Mouse (Mus musculus) forebrain, embryonic 12.5 days (tissue): ENCODE data around the gene Nme2. TPM values are rescaled to one million over a fixed set of nuclear protein-coding genes. Genes with fewer than 3 reads are reported as not detected.
A peak's percentile ranks its signal among the peaks of the same experiment; 100 is the strongest.

Experiments used
- ATAC-seq: fragments of 200-750 bp; cut with Nextera tagmentation; 2 replicates; pipeline ENCODE4 v1.8.0; 2017; ENCODE audit warnings: moderate TSS enrichment; ENCODE audit not compliant: low FRiP score
- H3K27ac ChIP-seq: fragments of 300-500 bp; sonication (generic); 2 replicates; pipeline ENCODE4 v1.5.1; 2016; ENCODE audit warnings: mild to moderate bottlenecking
- H3K27me3 ChIP-seq: fragments of 300-500 bp; sonication (generic); 2 replicates; pipeline ENCODE4 v1.6.1; 2016; ENCODE audit warnings: mild to moderate bottlenecking
- H3K36me3 ChIP-seq: fragments of 300-500 bp; sonication (generic); replicated peaks from 2 replicates; pipeline ENCODE4 v1.6.1; 2016; ENCODE audit warnings: mild to moderate bottlenecking
- H3K4me1 ChIP-seq: fragments of 300-500 bp; sonication (generic); 2 replicates; pipeline ENCODE4 v1.6.1; 2016
- H3K4me2 ChIP-seq: fragments of 300-500 bp; sonication (generic); 2 replicates; pipeline ENCODE4 v1.6.1; 2016; ENCODE audit warnings: mild to moderate bottlenecking, moderate library complexity
- H3K4me3 ChIP-seq: fragments of 300-500 bp; sonication (generic); replicated peaks from 2 replicates; pipeline ENCODE4 v1.5.1; 2016; ENCODE audit warnings: mild to moderate bottlenecking
- H3K9ac ChIP-seq: fragments of 300-500 bp; sonication (generic); 2 replicates; pipeline ENCODE4 v1.6.1; 2016; ENCODE audit warnings: mild to moderate bottlenecking
- H3K9me3 ChIP-seq: fragments of 300-500 bp; sonication (generic); 2 replicates; pipeline ENCODE4 v1.6.1; 2016
- WGBS: fragments of 180-500 bp; shearing (Covaris S2); methylation state at CpG from one replicate; pipeline ENCODE4 v1.1.7; 2016; 5-methylcytosine and 5-hydroxymethylcytosine counted together
- polyA plus RNA-seq: library from polyadenylated mRNA; unstranded; fragments of >200 nt; fragmentation: Nextera tagmentation; extraction: Ambion mirVana; gene quantifications from 2 replicates; pipeline ENCODE4 v1.2.1, GENCODE M21; 2016

Nme2 gene
- 124 and 127 TPM in 2 replicates for polyA plus RNA-seq

DNA sequence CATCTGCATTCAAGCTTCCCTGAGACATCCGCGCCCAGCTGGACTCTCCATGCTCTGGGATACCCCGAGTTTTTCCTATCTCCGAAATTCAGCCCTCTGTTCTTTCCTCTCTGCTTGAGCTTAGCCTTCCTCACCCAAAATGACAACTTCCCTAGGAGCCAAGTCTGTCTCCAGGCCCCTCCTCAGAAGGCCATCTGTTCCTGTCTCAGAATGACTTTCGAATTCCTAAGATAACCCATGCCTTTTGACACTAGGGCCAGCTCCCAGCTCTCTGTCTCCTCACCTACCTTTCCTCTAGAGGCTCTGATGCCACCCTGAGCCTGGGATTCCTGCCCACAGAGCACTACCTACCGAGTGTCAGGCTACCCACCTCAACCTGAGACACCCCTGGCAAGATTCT, at the start of gene Nme2:
TSS of gene Nme2 (minus strand) at position 101 of the 400 bp plus-strand sequence.
- ATAC-seq: no peak

DNA sequence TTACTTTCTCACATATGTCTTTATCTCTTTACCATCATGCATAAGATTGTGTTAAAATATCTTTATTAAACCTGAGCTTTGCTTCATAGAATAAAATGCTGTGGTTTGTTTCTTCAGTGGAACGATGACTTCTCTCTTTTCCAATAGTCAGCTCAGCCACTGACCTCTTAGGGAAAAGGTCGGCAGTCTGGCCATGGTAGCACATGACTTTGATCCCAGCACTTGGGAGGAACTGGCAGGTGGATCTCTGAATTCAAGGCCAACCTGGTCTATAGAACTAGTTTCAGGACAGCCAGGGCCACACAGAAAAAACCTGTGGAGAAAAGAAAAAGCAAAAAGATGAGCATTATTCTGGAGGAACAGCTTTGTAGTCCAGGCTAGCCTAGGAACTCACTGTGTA, 47.3 kb upstream of the Nme2 start:
- ATAC-seq: no peak
- Histone ChIP-seq H3K4me3 (no peak overlapping the region), H3K9me3 (no peaks in the 10 kb centered on the region), H3K9ac (no peak overlapping the region), H3K4me2 (no peak overlapping the region), H3K27ac (no peak overlapping the region), H3K27me3 (no peaks in the 10 kb centered on the region), H3K4me1 (peaks cover 10% of the 10 kb centered on the region; the same call in 1 of the 2 replicates), H3K36me3 (0 out of 2 replicates have a peak, but pooled peaks cover 3% of the 10 kb centered on the region)
- WGBS: 98% methylated on average over 2 of the region's 2 CpGs

More for the DNA sequence above, at the start of gene Nme2:
- no peaks in the 10 kb centered on the region for H3K27me3 ChIP-seq
- whole genome bisulfite sequencing: 10% methylated on average over 6 of the region's 6 CpGs
- peak within 1 kb of the TSS; percentile 92 for H3K27ac ChIP-seq
- H3K9ac ChIP-seq: peak within 1 kb of the TSS; percentile 67
- peaks cover 55% of the 10 kb centered on the region for H3K36me3 ChIP-seq
- no peaks in the 10 kb centered on the region for H3K9me3 ChIP-seq
- H3K4me2 ChIP-seq: peak within 1 kb of the TSS; percentile 77
- peaks cover 33% of the 10 kb centered on the region for H3K4me1 ChIP-seq
- H3K4me3 ChIP-seq: peak within 1 kb of the TSS; percentile 64

DNA sequence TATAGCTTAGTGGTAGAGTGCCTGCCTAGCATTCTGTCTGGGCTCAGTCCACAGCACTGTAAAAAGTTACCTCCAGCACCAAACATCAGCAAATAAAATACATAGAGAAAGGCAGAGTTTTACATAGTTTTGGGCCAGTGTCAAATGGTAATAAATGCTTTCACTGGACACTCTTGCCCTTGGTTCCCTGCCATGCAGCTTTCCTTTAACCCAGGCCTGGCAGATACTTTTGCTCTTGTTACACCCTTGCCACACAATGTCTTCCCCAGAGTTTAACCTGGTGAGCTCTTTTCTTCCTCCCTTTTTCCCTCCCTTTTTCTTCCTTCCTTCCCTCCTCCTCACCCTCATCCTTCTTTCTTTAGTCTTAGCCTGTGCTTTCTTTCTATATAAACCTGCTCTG, 43.2 kb upstream of the Nme2 start:
- no peak overlapping the region for H3K9ac ChIP-seq
- ATAC-seq: no peak
- H3K4me1 ChIP-seq: peaks cover 35% of the 10 kb centered on the region
- H3K36me3 ChIP-seq: 0 out of 2 replicates have a peak, but pooled peaks cover 3% of the 10 kb centered on the region
- H3K4me2 ChIP-seq: no peak overlapping the region
- H3K4me3 ChIP-seq: no peak overlapping the region
- no peaks in the 10 kb centered on the region for H3K9me3 ChIP-seq
- H3K27me3 ChIP-seq: no peaks in the 10 kb centered on the region
- no peak overlapping the region for H3K27ac ChIP-seq

DNA sequence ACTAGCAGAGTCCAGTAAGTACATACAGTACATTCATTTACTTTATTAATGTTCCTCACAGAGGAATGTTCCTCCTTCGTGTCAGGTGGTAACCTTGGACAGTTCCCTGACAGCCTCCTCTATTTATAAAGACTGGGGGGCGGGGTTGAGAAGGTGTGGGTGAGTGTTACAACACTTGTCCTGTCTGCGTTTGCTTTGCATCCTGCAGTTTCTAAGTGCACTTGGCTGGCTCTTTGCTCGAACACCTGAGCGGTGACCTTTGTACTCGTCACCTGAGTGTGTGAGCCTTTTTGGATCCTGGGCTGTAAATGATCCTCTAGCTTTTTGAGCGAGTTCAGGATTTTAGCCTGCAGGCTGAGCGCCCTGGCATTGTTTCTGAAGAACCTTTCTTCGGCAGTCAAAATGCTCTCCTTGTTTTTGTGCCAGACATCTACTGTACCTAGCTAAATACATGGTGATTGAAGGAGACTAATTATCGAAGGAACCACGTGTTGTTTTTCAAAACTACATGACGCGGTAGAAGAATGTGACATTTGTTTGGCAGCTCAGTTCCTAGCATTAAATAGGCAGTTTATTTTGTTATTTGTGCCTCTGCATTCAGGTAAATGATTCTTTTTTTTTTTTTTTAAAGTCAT, 41.2 kb upstream of the Nme2 start:
- no peak overlapping the region for H3K27ac ChIP-seq
- no peaks in the 10 kb centered on the region for H3K9me3 ChIP-seq
- H3K9ac ChIP-seq: peak overlapping the region; percentile 89
- ATAC-seq: no peak
- peak overlapping the region; percentile 69 for H3K4me3 ChIP-seq
- peaks cover 35% of the 10 kb centered on the region for H3K4me1 ChIP-seq
- H3K27me3 ChIP-seq: peaks cover 4% of the 10 kb centered on the region
- 27% methylated on average over 13 of the region's 13 CpGs for WGBS
- peak overlapping the region; percentile 87 for H3K4me2 ChIP-seq
- H3K36me3 ChIP-seq: 0 out of 2 replicates have a peak, but pooled peaks cover under 1% of the 10 kb centered on the region

DNA sequence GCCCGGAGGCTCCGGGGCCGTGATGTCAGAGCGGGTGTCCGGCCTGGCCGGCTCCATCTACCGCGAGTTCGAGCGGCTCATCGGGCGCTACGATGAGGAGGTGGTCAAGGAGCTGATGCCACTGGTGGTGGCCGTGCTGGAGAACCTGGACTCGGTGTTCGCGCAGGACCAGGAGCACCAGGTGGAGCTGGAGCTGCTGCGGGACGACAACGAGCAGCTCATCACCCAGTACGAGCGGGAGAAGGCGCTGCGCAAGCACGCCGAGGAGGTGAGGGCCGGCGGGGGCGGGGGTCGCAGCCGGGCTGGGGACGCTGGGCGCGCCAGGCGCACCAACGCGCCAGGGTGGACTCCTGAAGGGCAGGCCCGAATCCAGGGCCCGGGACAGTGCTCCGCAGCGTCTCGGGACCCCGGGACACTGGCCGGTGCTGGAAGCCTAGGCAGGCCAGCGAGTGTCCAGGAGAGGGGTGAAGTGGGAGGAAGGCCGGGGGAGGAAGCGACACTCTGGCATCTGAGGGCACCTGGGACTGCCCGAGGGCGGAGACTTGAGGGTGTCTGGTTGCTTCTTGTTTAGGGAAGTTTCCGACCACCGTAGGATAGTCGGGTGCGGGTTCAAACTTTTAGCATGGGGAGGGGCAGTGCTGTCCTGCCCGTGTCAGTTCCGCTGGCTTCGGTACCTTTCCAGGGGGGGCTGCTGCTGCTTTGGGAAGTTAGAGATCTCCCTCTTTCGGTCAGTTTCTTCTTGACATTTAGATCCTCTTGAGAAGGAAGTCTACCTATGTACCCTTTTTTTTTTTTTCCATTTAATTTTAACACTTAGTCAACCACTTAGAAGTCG, 40.5 kb upstream of the Nme2 start:
- WGBS: under 1% methylated on average over 58 of the region's 58 CpGs
- peaks cover 4% of the 10 kb centered on the region for H3K27me3 ChIP-seq
- peak overlapping the region; percentile 69 for H3K4me3 ChIP-seq
- H3K9me3 ChIP-seq: no peaks in the 10 kb centered on the region
- H3K9ac ChIP-seq: peak overlapping the region; percentile 89
- peaks cover 35% of the 10 kb centered on the region for H3K4me1 ChIP-seq
- H3K36me3 ChIP-seq: no peaks in the 10 kb centered on the region
- H3K4me2 ChIP-seq: peak overlapping the region; percentile 87
- ATAC-seq: no peak; the same call in 1 of the 2 replicates
- H3K27ac ChIP-seq: peak overlapping the region; percentile 88

DNA sequence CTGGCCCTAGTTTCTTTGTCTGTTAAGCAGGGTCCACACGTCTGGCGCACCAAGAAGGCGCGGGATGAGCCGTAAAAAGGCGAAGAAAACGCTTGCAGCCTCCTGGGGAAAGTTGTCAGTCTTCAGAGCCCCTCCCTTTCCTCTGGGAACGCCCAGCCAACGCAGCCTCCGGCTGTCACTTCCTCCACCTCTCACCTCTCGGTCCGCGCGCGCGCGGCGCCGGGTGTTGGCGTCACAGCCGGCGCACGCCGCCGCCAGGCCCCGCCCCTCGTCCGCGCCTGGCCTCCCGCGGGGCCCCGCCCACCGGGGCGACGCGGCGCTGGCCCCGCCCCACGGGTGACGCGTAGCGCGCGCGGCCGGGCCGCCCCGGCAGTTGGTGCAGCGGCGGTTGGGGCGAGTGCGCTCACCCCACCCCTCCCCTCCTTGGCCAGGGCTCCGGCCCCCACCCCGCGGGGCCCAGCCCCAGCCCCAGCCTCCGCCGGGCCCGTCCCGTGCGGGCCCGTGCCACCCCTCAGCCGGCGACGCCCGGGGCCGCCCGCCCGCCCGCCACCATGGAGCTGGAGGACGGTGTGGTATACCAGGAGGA, 39.8 kb upstream of the Nme2 start, which contains the start of gene Spag9:
TSS of gene Spag9 (plus strand) at position 372 of the 586 bp plus-strand sequence.
- no peaks in the 10 kb centered on the region for H3K36me3 ChIP-seq
- H3K4me1 ChIP-seq: peaks cover 35% of the 10 kb centered on the region
- WGBS: under 1% methylated on average over 52 of the region's 70 CpGs
- H3K4me2 ChIP-seq: peak within 1 kb of the TSS; percentile 87
- no peaks in the 10 kb centered on the region for H3K9me3 ChIP-seq
- ATAC-seq: peak; percentile 91
- peak within 1 kb of the TSS; percentile 89 for H3K9ac ChIP-seq
- H3K4me3 ChIP-seq: peak within 1 kb of the TSS; percentile 69
- peaks cover 4% of the 10 kb centered on the region for H3K27me3 ChIP-seq
- H3K27ac ChIP-seq: peak within 1 kb of the TSS; percentile 88

DNA sequence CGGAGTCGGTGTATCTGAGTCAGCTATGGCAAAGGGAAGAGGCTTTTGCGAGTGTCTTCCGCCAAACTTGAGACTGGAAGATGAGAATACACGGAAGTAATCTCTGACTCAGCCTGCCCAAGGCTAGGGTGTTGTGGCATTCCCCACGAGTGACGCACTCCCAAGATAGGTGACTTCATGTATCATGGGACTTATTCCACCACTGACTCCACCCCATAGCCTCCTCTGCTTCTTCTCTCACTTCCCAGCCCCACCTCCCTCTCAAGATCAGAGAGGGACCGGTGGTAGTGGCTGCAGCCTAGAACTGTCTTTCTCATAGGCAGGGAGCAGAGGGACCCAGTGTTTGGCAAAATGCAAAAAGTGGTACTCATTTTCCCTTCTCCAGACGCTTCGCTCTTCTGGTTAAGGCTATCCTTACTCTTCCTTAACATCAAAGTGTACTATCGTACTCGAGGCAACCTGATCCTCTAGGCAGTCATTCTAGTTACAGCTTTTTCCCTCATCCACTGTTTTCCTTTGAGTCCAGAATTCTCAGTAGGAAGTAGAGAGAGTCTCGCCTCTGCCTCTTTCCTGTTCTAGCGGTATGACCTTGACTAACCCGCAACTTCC, 39.2 kb upstream of the Nme2 start:
- Histone ChIP-seq H3K4me3 (peak overlapping the region; percentile 69), H3K9ac (peak overlapping the region; percentile 68), H3K4me1 (peaks cover 35% of the 10 kb centered on the region), H3K36me3 (no peaks in the 10 kb centered on the region), H3K4me2 (peak overlapping the region; percentile 87), H3K27me3 (peaks cover 4% of the 10 kb centered on the region), H3K27ac (peak overlapping the region; percentile 88), H3K9me3 (no peaks in the 10 kb centered on the region)
- WGBS: 10% methylated on average over 15 of the region's 15 CpGs
- peak; percentile 30; the same call in 1 of the 2 replicates for ATAC-seq

DNA sequence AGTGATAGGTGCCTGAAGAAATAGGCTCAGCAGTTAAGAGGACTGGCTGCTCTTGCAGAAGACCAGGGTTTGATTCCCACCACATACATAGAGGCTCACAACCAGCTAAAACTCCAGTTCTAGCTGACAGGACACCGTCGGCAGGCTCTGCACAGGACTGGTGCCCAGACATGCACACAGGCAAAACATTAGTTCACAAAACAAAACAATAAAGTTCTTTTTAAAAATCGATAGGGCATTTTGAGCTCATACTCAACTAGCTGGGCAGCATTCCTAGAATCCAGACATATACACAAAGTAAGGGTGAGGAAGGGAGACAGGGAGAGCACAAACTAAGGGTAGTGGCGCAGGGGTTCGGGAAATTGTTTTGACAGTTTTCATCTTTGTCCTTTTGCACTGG, 38.5 kb upstream of the Nme2 start:
- Histone ChIP-seq H3K36me3 (no peaks in the 10 kb centered on the region), H3K9ac (no peak overlapping the region), H3K9me3 (no peaks in the 10 kb centered on the region), H3K4me3 (peak overlapping the region; percentile 69; the same call in 1 of the 2 replicates), H3K4me1 (peaks cover 35% of the 10 kb centered on the region), H3K27me3 (peaks cover 4% of the 10 kb centered on the region), H3K4me2 (peak overlapping the region; percentile 87; the same call in 1 of the 2 replicates), H3K27ac (no peak overlapping the region)
- WGBS: 63% methylated on average over 5 of the region's 5 CpGs
- no peak for ATAC-seq

DNA sequence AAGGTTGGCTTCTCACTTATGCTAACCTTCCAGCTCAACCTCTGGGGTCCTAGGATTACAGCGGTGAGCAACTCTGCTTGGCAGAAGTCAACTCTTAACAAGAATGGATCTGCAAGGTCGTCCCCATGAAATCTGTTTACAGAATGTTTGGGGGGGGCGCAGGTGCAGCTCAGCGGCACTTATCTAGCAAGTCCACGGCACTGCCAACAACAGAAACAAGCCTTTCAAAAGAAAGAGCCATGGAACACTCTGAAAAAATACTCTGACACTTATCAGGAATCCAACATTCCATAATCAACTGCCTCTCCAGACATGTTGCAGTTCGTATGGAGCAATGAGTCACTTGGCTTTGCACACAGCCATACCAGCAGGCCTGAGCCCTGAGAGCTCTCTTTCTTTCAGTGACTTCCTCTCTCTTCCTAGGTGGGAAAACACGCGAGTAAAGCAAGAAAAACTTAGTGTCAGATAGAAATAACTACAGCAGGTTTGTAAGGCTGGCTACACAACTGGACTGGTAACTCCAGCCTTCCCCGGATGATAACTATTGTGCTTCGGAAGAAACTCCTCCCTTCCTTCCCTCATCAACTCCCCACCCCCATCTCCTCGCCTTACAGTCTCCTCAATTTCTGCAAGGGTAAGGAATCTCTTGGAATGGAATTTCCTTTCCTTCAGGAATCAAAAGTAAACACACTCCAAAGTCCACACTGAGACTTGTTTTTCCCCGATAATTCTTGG, 32.4 kb upstream of the Nme2 start:
- Histone ChIP-seq H3K9ac (no peak overlapping the region), H3K27ac (no peak overlapping the region), H3K4me3 (no peak overlapping the region), H3K4me1 (no peaks in the 10 kb centered on the region), H3K27me3 (peaks cover 4% of the 10 kb centered on the region), H3K4me2 (no peak overlapping the region), H3K9me3 (no peaks in the 10 kb centered on the region), H3K36me3 (no peaks in the 10 kb centered on the region)
- no peak for ATAC-seq
- 70% methylated on average over 12 of the region's 12 CpGs for WGBS

DNA sequence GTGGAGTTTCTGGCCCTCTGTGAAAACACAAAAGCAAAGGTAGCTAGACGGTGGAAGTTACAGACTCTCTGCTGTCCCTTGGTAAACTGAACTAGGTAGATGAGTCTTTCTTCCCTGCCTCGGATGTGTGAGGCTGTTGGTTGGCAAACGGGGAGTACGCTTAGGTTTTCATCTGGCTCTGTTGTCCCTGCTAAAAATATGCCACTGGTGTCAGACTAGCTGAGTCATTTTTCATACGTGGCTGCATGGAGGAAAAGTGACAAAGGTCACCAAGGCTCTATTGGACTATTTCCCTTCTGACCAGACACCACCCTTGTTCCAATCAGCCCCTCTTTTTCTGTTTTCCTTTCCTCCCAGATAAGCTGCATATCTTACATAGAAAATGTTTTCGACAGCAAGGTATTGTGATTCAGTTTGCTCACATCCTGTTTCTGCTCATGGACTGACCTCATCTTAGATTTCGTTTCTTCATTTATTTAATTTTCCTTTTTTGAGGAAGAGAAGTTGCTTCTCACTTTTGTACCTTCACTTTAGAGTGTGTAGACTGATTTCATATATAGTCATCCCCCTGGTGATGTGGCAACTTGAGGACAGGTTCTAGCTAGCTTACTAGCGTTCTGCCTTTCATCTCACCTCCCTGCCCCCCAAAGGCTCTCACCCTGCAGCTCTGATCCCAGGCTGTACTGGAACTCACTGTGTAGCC, 31.7 kb upstream of the Nme2 start:
- no peak for ATAC-seq

DNA sequence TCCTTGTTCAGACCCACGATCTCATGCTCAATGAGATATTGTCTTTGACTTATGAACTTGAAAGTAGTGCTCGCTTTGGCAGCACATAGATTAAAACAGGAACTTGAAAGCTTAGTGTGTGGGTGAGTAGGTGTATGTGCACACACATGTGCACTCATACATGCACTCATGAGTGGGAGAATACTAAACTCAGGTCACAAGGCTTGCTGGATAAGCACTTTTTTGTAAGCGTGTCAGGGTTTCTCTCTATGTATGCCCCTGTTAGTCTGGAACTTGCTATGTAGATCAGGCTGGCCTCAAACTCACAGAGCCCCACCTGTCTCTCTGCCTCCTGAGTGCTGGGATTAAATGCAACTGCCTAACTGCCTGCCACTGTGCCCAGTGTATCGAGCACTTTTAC, 31.0 kb upstream of the Nme2 start:
- H3K27ac ChIP-seq: no peak overlapping the region
- no peak for ATAC-seq

More for the DNA sequence above, 31.7 kb upstream of the Nme2 start:
- WGBS: 71% methylated on average over 8 of the region's 8 CpGs
- Histone ChIP-seq H3K4me2 (no peak overlapping the region), H3K27me3 (peaks cover 2% of the 10 kb centered on the region), H3K4me1 (no peaks in the 10 kb centered on the region), H3K27ac (no peak overlapping the region), H3K36me3 (no peaks in the 10 kb centered on the region), H3K9ac (no peak overlapping the region), H3K9me3 (no peaks in the 10 kb centered on the region), H3K4me3 (no peak overlapping the region)

More for the DNA sequence above, 31.0 kb upstream of the Nme2 start:
- no peak overlapping the region for H3K4me2 ChIP-seq
- no peaks in the 10 kb centered on the region for H3K9me3 ChIP-seq
- no peaks in the 10 kb centered on the region for H3K27me3 ChIP-seq
- H3K36me3 ChIP-seq: no peaks in the 10 kb centered on the region
- H3K9ac ChIP-seq: no peak overlapping the region
- no peak overlapping the region for H3K4me3 ChIP-seq
- WGBS: 88% methylated on average over 4 of the region's 4 CpGs
- no peaks in the 10 kb centered on the region for H3K4me1 ChIP-seq
